ENCODE assay signal across 8 mouse cellular contexts in the genomic region with DNA sequence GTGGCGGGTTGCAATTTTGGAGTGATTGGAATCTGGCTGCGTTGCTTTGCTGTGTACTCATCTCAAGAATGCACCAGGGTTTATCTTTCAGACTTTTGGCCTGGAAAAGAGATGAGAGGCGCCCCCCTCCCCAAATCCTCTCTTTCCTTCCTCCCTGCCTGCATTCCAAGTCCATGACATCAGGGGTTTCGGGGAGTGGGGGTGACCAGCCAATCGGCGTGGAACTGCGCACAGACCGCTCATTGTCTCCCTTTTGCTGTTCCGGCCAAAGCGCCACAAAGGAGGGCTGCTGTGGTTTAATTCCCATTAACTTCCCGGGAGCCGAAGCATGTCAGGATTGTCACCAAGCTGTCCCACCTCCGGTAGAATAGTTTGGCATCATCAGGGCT. TPM values are rescaled to one million over a fixed set of nuclear protein-coding genes. Genes with fewer than 3 reads are reported as not detected.
DNase-seq lines count a peak whose midpoint lies in the region; ATAC-seq and TF ChIP-seq lines count a peak whose summit lies in the region.

No protein-coding gene starts in this region.

- H3K9me3 ChIP-seq in hindbrain, postnatal 0 days (ENCODE audit: low read length), result no peaks in the 10 kb centered on the region

- under 1% methylated on average over 13 of the region's 13 CpGs for WGBS in hindbrain, postnatal 0 days

- peak overlapping the region; percentile 91 for H3K9ac ChIP-seq in hindbrain, postnatal 0 days (replicated peaks; ENCODE audit: low read length)

- H3K27ac ChIP-seq in gastrocnemius, adult 2 months, result peak overlapping the region; percentile 97
- peak overlapping the region; percentile 92 for H3K27ac ChIP-seq in hindbrain, postnatal 0 days
- peak overlapping the region; percentile 93 for H3K27ac ChIP-seq in left cerebral cortex, adult 2 months

- no peak for TF ChIP-seq CTCF in gastrocnemius, adult 2 months (IDR thresholded peaks at IDR 0.05)
- TF ChIP-seq CTCF in hindbrain, postnatal 0 days (IDR thresholded peaks at IDR 0.05; ENCODE audit: low read depth), result no peak
- no peak for TF ChIP-seq CTCF in left cerebral cortex, adult 2 months (IDR thresholded peaks at IDR 0.05)

- H3K4me1 ChIP-seq in hindbrain, postnatal 0 days (ENCODE audit: insufficient read depth, low read length), result peaks cover 12% of the 10 kb centered on the region; the same call in 1 of the 2 replicates

- ATAC-seq in hindbrain, postnatal 0 days, result peak; percentile 78

- intact Hi-C loops in gastrocnemius, adult 2 months (cut with DNase I), result loop anchor here (5.0 kb wide), 3 partner anchors 65 to 120 kb away; no protein-coding TSS in a partner anchor
- intact Hi-C loops in left cerebral cortex, adult 2 months (cut with DNase I), result loop anchor here (2.0 to 5.0 kb wide), 4 partner anchors 61 to 255 kb away; a partner anchor contains a TSS

- no peaks in the 10 kb centered on the region for H3K36me3 ChIP-seq in hindbrain, postnatal 0 days (ENCODE audit: insufficient read depth, low read length)

- DNase-seq in adrenal gland, adult (ENCODE audit: inconsistent age in 2 of 2, low spot score in 1 of 2), result peak; percentile 80 to 90
- peak; percentile 36 to 69 for DNase-seq in cerebellum, postnatal 4 days (ENCODE audit: low spot score in 2 of 2)
- peak; percentile 73 for DNase-seq in gastrocnemius, adult 2 months
- DNase-seq in hindbrain, postnatal 0 days (ENCODE audit: low spot score), result peak; percentile 87
- DNase-seq in left cerebral cortex, adult 2 months (ENCODE audit: extremely low spot score in 1 of 2, low spot score in 2 of 2), result peak; percentile 26 to 54
- DNase-seq in lung, postnatal 36 days, result peak; percentile 78
- peak; percentile 39 for DNase-seq in right cerebral cortex, postnatal 14 days
- no peak for DNase-seq in natural killer cell, adult 2 months (ENCODE audit: low spot score in 2 of 2)

- peak overlapping the region; percentile 88 for H3K4me2 ChIP-seq in hindbrain, postnatal 0 days (ENCODE audit: low read depth, low read length)

- H3K27me3 ChIP-seq in hindbrain, postnatal 0 days (ENCODE audit: insufficient read depth, low read length), result no peaks in the 10 kb centered on the region

- peak overlapping the region; percentile 91 for H3K4me3 ChIP-seq in gastrocnemius, adult 2 months
- peak overlapping the region; percentile 86 for H3K4me3 ChIP-seq in hindbrain, postnatal 0 days (ENCODE audit: low read length)
- peak overlapping the region; percentile 72 for H3K4me3 ChIP-seq in left cerebral cortex, adult 2 months

RNA-seq across cellular contexts. Expression of a gene that starts 1.2 kb away (rescaled TPM):
- 10 to 100 TPM; 16.5 to 28.2 TPM for total RNA-seq in gastrocnemius, adult 2 months (2021)
- 180 and 194 TPM in 2 replicates for total RNA-seq in hindbrain, postnatal 0 days (2014; rRNA removed)
- polyA plus RNA-seq in hindbrain, postnatal 0 days (2015; fragmentation: Nextera tagmentation; extraction: Ambion mirVana), result 317 and 348 TPM in 2 replicates
- total RNA-seq in left cerebral cortex, adult 2 months (2021), result 10 to 100 TPM; 61.0 to 64.7 TPM

Comparison
In these comparisons a context has a peak if more than half of its experiments do, and no peak if none do; other contexts are left out.
1. DNase-seq: peak in adrenal gland, adult (2 of 2), cerebellum, postnatal 4 days (2 of 2), gastrocnemius, adult 2 months (single experiment), hindbrain, postnatal 0 days (single experiment), left cerebral cortex, adult 2 months (2 of 2), lung, postnatal 36 days (single experiment) and right cerebral cortex, postnatal 14 days (single experiment); none in natural killer cell, adult 2 months (0 of 2).
2. Peak in every context shown above with its lines, with median percentiles within 50 percentile points of each other: H3K27ac ChIP-seq and H3K4me3 ChIP-seq.